Mouse (Mus musculus): Measurements from ENCODE around the gene Fut1. TPM values are rescaled to one million over a fixed set of nuclear protein-coding genes. Genes with fewer than 3 reads are reported as not detected.

Gene Fut1
- total RNA-seq, 2 experiments from 2014 or later, result not detected

- no peak for DNase-seq
These were observed 50.7 kb downstream of the Fut1 start for GRCm38 (mm10) chr7:45667761-45668160.

GRCm38 (mm10) chr7:45668921-45669320, 51.8 kb downstream of the Fut1 start:
- DNase-seq, result no peak

Other genes starting within 250 kb of the Fut1 start
- 1 to 10 TPM; 1.7 to 2.3 TPM for gene Lin7b, start 246.7 kb upstream of the Fut1 start, total RNA-seq (2021)
- gene Snrnp70, start 221.5 kb upstream of the Fut1 start, total RNA-seq (2021), result 10 to 100 TPM; 81.1 to 85.7 TPM
- 1 to 10 TPM; 6.1 to 7.4 TPM for gene Kcna7, start 211.6 kb upstream of the Fut1 start, total RNA-seq (2021)
- gene Ntf5, start 203.6 kb upstream of the Fut1 start, total RNA-seq (2021), result under 1 TPM; 0.25 to 0.28 TPM
- not detected for gene Lhb, start 196.5 kb upstream of the Fut1 start, total RNA-seq (2021)
- 100 to 1,000 TPM in 1 of 2 experiments, 10 to 100 TPM in 1; 99.2 to 105 TPM for gene Gys1, start 182.4 kb upstream of the Fut1 start, total RNA-seq (2021)
- 10 to 100 TPM; 25.2 to 26.5 TPM for gene Ruvbl2, start 179.2 kb upstream of the Fut1 start, total RNA-seq (2021)
- 100 to 1,000 TPM; 287 to 382 TPM for gene Ftl1, start 157.4 kb upstream of the Fut1 start, total RNA-seq (2021)
- 10 to 100 TPM; 23.4 to 24.1 TPM for gene Bax, start 150.4 kb upstream of the Fut1 start, total RNA-seq (2021)
- not detected for gene Tulp2, start 135.4 kb upstream of the Fut1 start, total RNA-seq (2021)
- 10 to 100 TPM in 1 of 2 experiments, 1 to 10 TPM in 1; 8.7 to 12.3 TPM for gene Gm45808, start 130.5 kb upstream of the Fut1 start, total RNA-seq (2021)
- 10 to 100 TPM in 1 of 2 experiments, 1 to 10 TPM in 1; 7.9 to 13.1 TPM for gene Dhdh, start 128.5 kb upstream of the Fut1 start, total RNA-seq (2021)
- 100 to 1,000 TPM; 129 to 143 TPM for gene Nucb1, start 106.9 kb upstream of the Fut1 start, total RNA-seq (2021)
- 10 to 100 TPM; 31.6 to 33.7 TPM for gene Ppp1r15a, start 91.0 kb upstream of the Fut1 start, total RNA-seq (2021)
- 1 to 10 TPM; 2.0 to 2.5 TPM for gene Plekha4, start 91.0 kb upstream of the Fut1 start, total RNA-seq (2021)
- under 1 TPM in 1 of 2 experiments, not detected in 1; 0.41 TPM for gene Hsd17b14, start 62.4 kb upstream of the Fut1 start, total RNA-seq (2021)
- gene Bcat2, start 47.1 kb upstream of the Fut1 start, total RNA-seq (2021), result 100 to 1,000 TPM; 225 to 264 TPM
- gene Fgf21, start 1.8 kb upstream of the Fut1 start, total RNA-seq (2021), result not detected
- under 1 TPM; 0.17 to 0.26 TPM for gene Izumo1, start 4.5 kb downstream of the Fut1 start, total RNA-seq (2021)
- gene Rasip1, start 10.2 kb downstream of the Fut1 start, total RNA-seq (2021), result 10 to 100 TPM; 21.6 to 26.8 TPM
- gene Mamstr, start 22.7 kb downstream of the Fut1 start, total RNA-seq (2021), result 1 to 10 TPM; 2.4 to 2.6 TPM
- under 1 TPM; 0.42 to 0.46 TPM for gene Fut2, start 49.1 kb downstream of the Fut1 start, total RNA-seq (2021)
- gene Ntn5, start 66.7 kb downstream of the Fut1 start, total RNA-seq (2021), result not detected
- under 1 TPM; 0.18 to 0.30 TPM for gene Sec1, start 77.1 kb downstream of the Fut1 start, total RNA-seq (2021)
- gene Car11, start 82.6 kb downstream of the Fut1 start, total RNA-seq (2021), result 1 to 10 TPM; 3.4 to 5.9 TPM
- 10 to 100 TPM; 12.1 to 15.0 TPM for gene Dbp, start 87.8 kb downstream of the Fut1 start, total RNA-seq (2021)
- 100 to 1,000 TPM; 574 to 615 TPM for gene Rpl18, start 98.2 kb downstream of the Fut1 start, total RNA-seq (2021)
- 10 to 100 TPM; 18.4 to 20.2 TPM for gene Sphk2, start 100.7 kb downstream of the Fut1 start, total RNA-seq (2021)
- gene Fam83e, start 103.9 kb downstream of the Fut1 start, total RNA-seq (2021), result under 1 TPM; 0.30 to 0.62 TPM
- gene Spaca4, start 108.5 kb downstream of the Fut1 start, total RNA-seq (2021), result not detected
- not detected for gene Lmtk3, start 166.4 kb downstream of the Fut1 start, total RNA-seq (2021)
- not detected for gene Sult2b1, start 167.4 kb downstream of the Fut1 start, total RNA-seq (2021)
- 10 to 100 TPM; 65.8 to 68.9 TPM for gene Cyth2, start 197.3 kb downstream of the Fut1 start, total RNA-seq (2021)
- 1 to 10 TPM; 1.2 to 1.8 TPM for gene Kcnj14, start 207.5 kb downstream of the Fut1 start, total RNA-seq (2021)
- 10 to 100 TPM; 15.0 to 15.2 TPM for gene Grwd1, start 213.7 kb downstream of the Fut1 start, total RNA-seq (2021)

Measured in heart, adult 18-20 months (tissue).